Mouse (Mus musculus) embryonic facial prominence, embryonic 11.5 days (tissue): Measurements from ENCODE around the gene Drg1. TPM values are rescaled to one million over a fixed set of nuclear protein-coding genes. Genes with fewer than 3 reads are reported as not detected.

ENCODE experiments used
- ATAC-seq: fragments of 200-750 bp; cut with Nextera tagmentation; replicated peaks from 2 replicates; pipeline ENCODE4 v1.8.0; 2017; ENCODE audit warnings: low read depth; ENCODE audit not compliant: insufficient number of reproducible peaks, low FRiP score, low TSS enrichment
- DNase-seq: peaks from one replicate; pipeline ENCODE4 v3.0.0-alpha.2; 2015; ENCODE audit warnings: low spot score
- H3K27ac ChIP-seq: fragments of 300-500 bp; sonication (generic); replicated peaks from 2 replicates; pipeline ENCODE4 v1.5.1; 2014; ENCODE audit warnings: mild to moderate bottlenecking, low read depth, low read length, control low read depth
- H3K27me3 ChIP-seq: fragments of 300-500 bp; sonication (generic); 2 replicates; pipeline ENCODE4 v1.6.1; 2014; ENCODE audit warnings: mild to moderate bottlenecking, low read length, moderate library complexity, mixed read lengths; ENCODE audit not compliant: control insufficient read depth, insufficient read depth
- H3K36me3 ChIP-seq: fragments of 300-500 bp; sonication (generic); replicated peaks from 2 replicates; pipeline ENCODE4 v1.6.1; 2014; ENCODE audit warnings: low read depth, mild to moderate bottlenecking, low read length, moderate library complexity, mixed read lengths; ENCODE audit not compliant: control insufficient read depth, insufficient read depth
- H3K4me1 ChIP-seq: fragments of 300-500 bp; sonication (generic); 2 replicates; pipeline ENCODE4 v1.6.1; 2014; ENCODE audit warnings: low read length, mixed read lengths; ENCODE audit not compliant: control insufficient read depth, insufficient read depth
- H3K4me2 ChIP-seq: fragments of 300-500 bp; sonication (generic); 2 replicates; pipeline ENCODE4 v1.6.1; 2014; ENCODE audit warnings: low read depth, mild to moderate bottlenecking, control low read depth, low read length, moderate library complexity
- H3K4me3 ChIP-seq: fragments of 300-500 bp; sonication (generic); 2 replicates; pipeline ENCODE4 v1.5.1; 2014; ENCODE audit warnings: low read depth, low read length, control low read depth
- H3K9ac ChIP-seq: fragments of 300-500 bp; sonication (generic); replicated peaks from 2 replicates; pipeline ENCODE4 v1.6.1; 2014; ENCODE audit warnings: mild to moderate bottlenecking, control low read depth, low read length
- H3K9me3 ChIP-seq: fragments of 300-500 bp; sonication (generic); replicated peaks from 2 replicates; pipeline ENCODE4 v1.6.1; 2016; ENCODE audit warnings: mild to moderate bottlenecking, low read length, inconsistent platforms, mixed read lengths; ENCODE audit not compliant: control insufficient read depth
- WGBS: fragments of 180-500 bp; shearing (Covaris S2); extraction: QIAGEN DNeasy Blood & Tissue Kit; methylation state at CpG from one replicate; pipeline ENCODE4 v1.1.7; 2014; 5-methylcytosine and 5-hydroxymethylcytosine counted together
- polyA plus RNA-seq: library from polyadenylated mRNA; unstranded; fragments of >200 nt; fragmentation: Nextera tagmentation; extraction: Ambion mirVana; gene quantifications from 2 replicates; pipeline ENCODE4 v1.2.1, GENCODE M21; 2014

Gene Drg1
- 294 and 301 TPM in 2 replicates for polyA plus RNA-seq

- Histone ChIP-seq H3K27ac (peak within 1 kb of the TSS; percentile 94), H3K4me1 (no peaks in the 10 kb centered on the region), H3K27me3 (no peaks in the 10 kb centered on the region), H3K9ac (peak within 1 kb of the TSS; percentile 97), H3K4me2 (peak within 1 kb of the TSS; percentile 45), H3K9me3 (no peaks in the 10 kb centered on the region), H3K36me3 (peaks cover 8% of the 10 kb centered on the region), H3K4me3 (peak within 1 kb of the TSS; percentile 91)
- peak; percentile 99 for DNase-seq
- 0% methylated on average over 69 of the region's 72 CpGs for WGBS
- peak; percentile 98 for ATAC-seq
These were observed at the start of gene Drg1 for GRCm38 (mm10) chr11:3266079-3266685. Gene Drg1 (minus strand): TSS chr11:3266415.

GRCm38 (mm10) chr11:3314148-3314547 is 47.9 kb upstream of the Drg1 start:
- no peaks in the 10 kb centered on the region for H3K27me3 ChIP-seq
- ATAC-seq (0 out of 2 replicates have a peak, but pooled peaks have one; percentile 31), DNase-seq (peak; percentile 58)
- no peak overlapping the region for H3K9ac ChIP-seq
- peaks cover 14% of the 10 kb centered on the region for H3K36me3 ChIP-seq
- H3K4me2 ChIP-seq: no peak overlapping the region
- no peaks in the 10 kb centered on the region for H3K4me1 ChIP-seq
- no peak overlapping the region for H3K4me3 ChIP-seq
- no peaks in the 10 kb centered on the region for H3K9me3 ChIP-seq
- H3K27ac ChIP-seq: no peak overlapping the region
- 28% methylated on average over 2 of the region's 2 CpGs for WGBS

- Histone ChIP-seq H3K36me3 (peaks cover 18% of the 10 kb centered on the region), H3K9me3 (no peaks in the 10 kb centered on the region), H3K27ac (no peak overlapping the region), H3K4me3 (no peak overlapping the region), H3K27me3 (no peaks in the 10 kb centered on the region), H3K4me2 (no peak overlapping the region), H3K4me1 (no peaks in the 10 kb centered on the region), H3K9ac (no peak overlapping the region)
- no peak for DNase-seq
- WGBS: 91% methylated on average over 1 of the region's 1 CpGs
- no peak for ATAC-seq
These were observed 47.1 kb upstream of the Drg1 start for GRCm38 (mm10) chr11:3313294-3313693.

GRCm38 (mm10) chr11:3311586-3312347 is 45.6 kb upstream of the Drg1 start:
- Histone ChIP-seq H3K36me3 (peaks cover 34% of the 10 kb centered on the region), H3K4me3 (no peak overlapping the region), H3K27ac (no peak overlapping the region), H3K9me3 (no peaks in the 10 kb centered on the region), H3K27me3 (no peaks in the 10 kb centered on the region), H3K4me2 (no peak overlapping the region), H3K4me1 (no peaks in the 10 kb centered on the region), H3K9ac (no peak overlapping the region)
- ATAC-seq (no peak), DNase-seq (no peak)
- 88% methylated on average over 10 of the region's 10 CpGs for WGBS

GRCm38 (mm10) chr11:3310789-3311585 is 44.8 kb upstream of the Drg1 start:
- H3K4me1 ChIP-seq: no peaks in the 10 kb centered on the region
- no peak overlapping the region for H3K4me2 ChIP-seq
- ATAC-seq: no peak
- H3K36me3 ChIP-seq: peaks cover 41% of the 10 kb centered on the region
- no peak overlapping the region for H3K9ac ChIP-seq
- no peak for DNase-seq
- no peak overlapping the region for H3K27ac ChIP-seq
- H3K27me3 ChIP-seq: no peaks in the 10 kb centered on the region
- no peak overlapping the region for H3K4me3 ChIP-seq
- WGBS: 89% methylated on average over 9 of the region's 10 CpGs
- H3K9me3 ChIP-seq: no peaks in the 10 kb centered on the region

- Histone ChIP-seq H3K9me3 (no peaks in the 10 kb centered on the region), H3K27me3 (no peaks in the 10 kb centered on the region), H3K36me3 (peaks cover 45% of the 10 kb centered on the region), H3K9ac (no peak overlapping the region), H3K27ac (no peak overlapping the region), H3K4me1 (no peaks in the 10 kb centered on the region), H3K4me2 (no peak overlapping the region), H3K4me3 (no peak overlapping the region)
- no peak for ATAC-seq
- DNase-seq: no peak
- whole genome bisulfite sequencing: 93% methylated on average over 4 of the region's 4 CpGs
These were observed 43.7 kb upstream of the Drg1 start for GRCm38 (mm10) chr11:3309884-3310283.

GRCm38 (mm10) chr11:3307875-3308274 is 41.7 kb upstream of the Drg1 start:
- DNase-seq (no peak), ATAC-seq (no peak)
- no peaks in the 10 kb centered on the region for H3K27me3 ChIP-seq
- H3K4me3 ChIP-seq: no peak overlapping the region
- no peaks in the 10 kb centered on the region for H3K9me3 ChIP-seq
- no peak overlapping the region for H3K4me2 ChIP-seq
- no peak overlapping the region for H3K9ac ChIP-seq
- H3K36me3 ChIP-seq: peaks cover 49% of the 10 kb centered on the region
- H3K4me1 ChIP-seq: no peaks in the 10 kb centered on the region
- H3K27ac ChIP-seq: no peak overlapping the region
- 95% methylated on average over 3 of the region's 3 CpGs for WGBS
